Mouse (Mus musculus) liver, embryonic 14.5 days (tissue): ENCODE data around the gene Olfr692.

Source experiments
- CTCF ChIP-seq: IDR thresholded peaks from 2 replicates; pipeline ENCODE4 v1.5.1; 2016; ENCODE audit warnings: antibody characterized with exemption, low read depth, control low read depth
- EP300 ChIP-seq: IDR thresholded peaks from 2 replicates; pipeline ENCODE4 v1.6.1; 2016; ENCODE audit warnings: antibody characterized with exemption, low read depth

GRCm38 (mm10) chr7:105414385-105414784, 46.4 kb downstream of the Olfr692 start:
- TF ChIP-seq CTCF = no peak
- TF ChIP-seq EP300 = no peak
